Mouse (Mus musculus): ENCODE results near the gene Pde8b.

DNA sequence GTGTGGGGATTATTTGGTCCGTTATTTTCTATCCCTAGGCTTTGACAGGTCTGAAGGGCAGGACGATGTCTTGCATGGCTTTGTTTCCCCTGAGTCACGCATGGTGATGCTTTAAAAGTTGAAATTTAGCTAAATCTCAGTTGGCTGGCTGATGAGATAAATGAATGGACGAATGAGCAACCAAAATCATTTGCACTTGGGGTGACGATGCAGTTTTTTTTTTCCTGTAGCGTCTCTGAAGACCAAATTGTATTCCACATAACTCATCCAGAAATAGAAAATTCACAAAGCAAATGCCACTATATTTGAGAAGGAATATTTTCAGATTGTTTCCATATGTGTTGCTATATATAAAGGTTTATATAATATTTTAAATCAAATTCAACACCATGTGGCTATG lies 6.9 kb upstream of the Pde8b start:
- TF ChIP-seq FLI1 (IDR thresholded peaks at IDR 0.05; ENCODE audit: low read length) (no peak), GATA1 (IDR thresholded peaks at IDR 0.05; ENCODE audit: borderline replicate concordance, low read length) (no peak)

Data from megakaryocyte, embryonic 14.5 days (primary cell).